Mouse (Mus musculus): ENCODE results near the gene Ceacam16. TPM values are rescaled to one million over a fixed set of nuclear protein-coding genes. Genes with fewer than 3 reads are reported as not detected.
A peak's percentile ranks its signal among the peaks of the same experiment; 100 is the strongest.

Ceacam16 gene
- polyA plus RNA-seq, 1 experiment from 2014 or later = not detected

- Histone ChIP-seq H3K27ac (ENCODE audit: low read depth, low read length) (no peak within 1 kb of the TSS), H3K9ac (ENCODE audit: low read depth, low read length) (0 out of 2 replicates have a peak within 1 kb of the TSS, but pooled peaks have one; percentile 19), H3K4me3 (ENCODE audit: low read depth, low read length) (peak within 1 kb of the TSS; percentile 20), H3K36me3 (ENCODE audit: control insufficient read depth, insufficient read depth, low read length) (no peaks in the 10 kb centered on the region), H3K4me1 (replicated peaks; ENCODE audit: control insufficient read depth, insufficient read depth, low read length) (no peaks in the 10 kb centered on the region), H3K4me2 (replicated peaks; ENCODE audit: low read depth, low read length) (peak within 1 kb of the TSS; percentile 49), H3K9me3 (ENCODE audit: control insufficient read depth, low read length) (no peaks in the 10 kb centered on the region), H3K27me3 (ENCODE audit: control insufficient read depth, insufficient read depth, low read length) (0 out of 2 replicates have a peak, but pooled peaks cover 5% of the 10 kb centered on the region)
- ATAC-seq (ENCODE audit: low FRiP score) = peak; percentile 81
- peak; percentile 56 for DNase-seq (ENCODE audit: low spot score)
- 4% methylated on average over 33 of the region's 33 CpGs for WGBS
Observed at GRCm38 (mm10) chr7:19851858-19852570, 9.1 kb downstream of the Ceacam16 start, which contains the start of gene Gm19345. Gene Gm19345 (plus strand): TSS chr7:19852003.

- H3K27ac ChIP-seq (ENCODE audit: low read depth, low read length) = no peak overlapping the region
- no peaks in the 10 kb centered on the region for H3K36me3 ChIP-seq (ENCODE audit: control insufficient read depth, insufficient read depth, low read length)
- no peak for ATAC-seq (ENCODE audit: low FRiP score)
- no peak overlapping the region for H3K4me2 ChIP-seq (replicated peaks; ENCODE audit: low read depth, low read length)
- 63% methylated on average over 15 of the region's 15 CpGs for WGBS
- H3K9ac ChIP-seq (ENCODE audit: low read depth, low read length) = no peak overlapping the region
- H3K27me3 ChIP-seq (ENCODE audit: control insufficient read depth, insufficient read depth, low read length) = peaks cover 15% of the 10 kb centered on the region
- H3K4me1 ChIP-seq (replicated peaks; ENCODE audit: control insufficient read depth, insufficient read depth, low read length) = no peaks in the 10 kb centered on the region
- H3K4me3 ChIP-seq (ENCODE audit: low read depth, low read length) = no peak overlapping the region
- no peak for DNase-seq (ENCODE audit: low spot score)
- H3K9me3 ChIP-seq (ENCODE audit: control insufficient read depth, low read length) = no peaks in the 10 kb centered on the region
Observed at GRCm38 (mm10) chr7:19844521-19845171, 16.5 kb downstream of the Ceacam16 start.

GRCm38 (mm10) chr7:19843561-19843960 lies 17.5 kb downstream of the Ceacam16 start:
- H3K4me2 ChIP-seq (replicated peaks; ENCODE audit: low read depth, low read length) = no peak overlapping the region
- no peak overlapping the region for H3K27ac ChIP-seq (ENCODE audit: low read depth, low read length)
- 4% methylated on average over 11 of the region's 11 CpGs for WGBS
- DNase-seq (ENCODE audit: low spot score) (peak; percentile 82), ATAC-seq (ENCODE audit: low FRiP score) (peak; percentile 70)
- H3K4me3 ChIP-seq (ENCODE audit: low read depth, low read length) = no peak overlapping the region
- peaks cover 15% of the 10 kb centered on the region for H3K27me3 ChIP-seq (ENCODE audit: control insufficient read depth, insufficient read depth, low read length)
- H3K9ac ChIP-seq (ENCODE audit: low read depth, low read length) = no peak overlapping the region
- no peaks in the 10 kb centered on the region for H3K4me1 ChIP-seq (replicated peaks; ENCODE audit: control insufficient read depth, insufficient read depth, low read length)
- H3K36me3 ChIP-seq (ENCODE audit: control insufficient read depth, insufficient read depth, low read length) = no peaks in the 10 kb centered on the region
- H3K9me3 ChIP-seq (ENCODE audit: control insufficient read depth, low read length) = no peaks in the 10 kb centered on the region

DNA sequence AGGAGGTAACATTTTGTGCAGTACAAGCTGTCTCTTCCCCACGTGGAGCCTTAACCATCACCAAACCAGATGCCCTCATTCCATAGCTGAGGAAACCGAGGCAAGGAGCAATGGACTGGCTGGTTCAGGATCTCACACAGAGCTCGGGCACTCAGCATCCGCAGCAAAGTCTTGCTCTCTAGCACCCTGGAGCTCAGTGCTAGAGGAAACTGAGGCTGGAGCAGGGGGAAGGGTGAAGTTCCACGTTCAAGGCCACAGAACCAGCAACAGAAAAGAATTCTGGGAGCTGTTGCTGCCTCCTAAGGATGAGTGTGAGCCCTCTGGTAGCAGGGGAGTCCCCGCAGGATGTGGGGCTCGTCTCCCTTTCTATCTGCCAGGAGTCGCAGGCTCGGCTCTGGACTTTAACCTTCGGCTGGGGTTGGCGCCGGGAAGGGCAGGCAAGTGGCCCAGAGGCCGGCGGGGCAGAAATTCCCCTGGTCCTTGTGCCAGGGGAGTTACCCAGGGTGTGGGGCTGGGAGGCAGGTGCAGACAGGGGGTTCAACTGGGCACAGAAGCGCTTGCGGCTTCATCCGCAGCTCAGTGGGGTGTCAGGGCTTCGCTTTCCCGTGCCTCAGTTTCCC lies 18.1 kb downstream of the Ceacam16 start:
- H3K9me3 ChIP-seq (ENCODE audit: control insufficient read depth, low read length) = no peaks in the 10 kb centered on the region
- ATAC-seq (ENCODE audit: low FRiP score) (peak; percentile 43; the same call in 1 of the 2 replicates), DNase-seq (ENCODE audit: low spot score) (no peak)
- H3K9ac ChIP-seq (ENCODE audit: low read depth, low read length) = no peak overlapping the region
- WGBS = 33% methylated on average over 19 of the region's 19 CpGs
- no peaks in the 10 kb centered on the region for H3K4me1 ChIP-seq (replicated peaks; ENCODE audit: control insufficient read depth, insufficient read depth, low read length)
- no peak overlapping the region for H3K27ac ChIP-seq (ENCODE audit: low read depth, low read length)
- H3K4me3 ChIP-seq (ENCODE audit: low read depth, low read length) = no peak overlapping the region
- no peak overlapping the region for H3K4me2 ChIP-seq (replicated peaks; ENCODE audit: low read depth, low read length)
- H3K36me3 ChIP-seq (ENCODE audit: control insufficient read depth, insufficient read depth, low read length) = no peaks in the 10 kb centered on the region
- peaks cover 15% of the 10 kb centered on the region for H3K27me3 ChIP-seq (ENCODE audit: control insufficient read depth, insufficient read depth, low read length)

- WGBS = 87% methylated on average over 21 of the region's 21 CpGs
- H3K36me3 ChIP-seq (ENCODE audit: control insufficient read depth, insufficient read depth, low read length) = no peaks in the 10 kb centered on the region
- H3K4me3 ChIP-seq (ENCODE audit: low read depth, low read length) = no peak overlapping the region
- H3K27ac ChIP-seq (ENCODE audit: low read depth, low read length) = no peak overlapping the region
- ATAC-seq (ENCODE audit: low FRiP score) (no peak), DNase-seq (ENCODE audit: low spot score) (no peak)
- peaks cover 13% of the 10 kb centered on the region for H3K27me3 ChIP-seq (ENCODE audit: control insufficient read depth, insufficient read depth, low read length)
- H3K4me2 ChIP-seq (replicated peaks; ENCODE audit: low read depth, low read length) = no peak overlapping the region
- no peaks in the 10 kb centered on the region for H3K9me3 ChIP-seq (ENCODE audit: control insufficient read depth, low read length)
- H3K9ac ChIP-seq (ENCODE audit: low read depth, low read length) = no peak overlapping the region
- no peaks in the 10 kb centered on the region for H3K4me1 ChIP-seq (replicated peaks; ENCODE audit: control insufficient read depth, insufficient read depth, low read length)
Observed at GRCm38 (mm10) chr7:19841686-19842413, 19.2 kb downstream of the Ceacam16 start.

DNA sequence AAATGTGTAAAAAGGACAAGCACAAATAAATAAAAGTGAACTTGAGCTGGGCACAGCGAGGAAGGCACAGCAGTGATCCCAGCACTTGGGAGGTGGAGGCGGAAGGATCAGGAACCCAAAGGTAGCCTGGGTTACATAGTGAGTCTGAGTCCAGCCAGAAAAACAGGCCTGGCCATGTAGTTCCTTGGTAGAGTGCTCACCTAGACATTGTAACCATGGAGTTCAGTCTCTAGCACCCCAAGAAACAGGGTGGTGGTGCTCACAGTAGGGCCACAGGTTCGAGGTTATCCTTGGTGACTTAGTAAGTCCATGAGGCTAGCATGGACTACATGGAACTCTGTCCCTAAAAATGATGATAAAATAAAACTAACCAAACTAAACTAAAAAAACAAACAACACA lies 20.2 kb downstream of the Ceacam16 start:
- Histone ChIP-seq H3K36me3 (ENCODE audit: control insufficient read depth, insufficient read depth, low read length) (no peaks in the 10 kb centered on the region), H3K9ac (ENCODE audit: low read depth, low read length) (no peak overlapping the region), H3K27ac (ENCODE audit: low read depth, low read length) (no peak overlapping the region), H3K4me2 (replicated peaks; ENCODE audit: low read depth, low read length) (no peak overlapping the region), H3K9me3 (ENCODE audit: control insufficient read depth, low read length) (no peaks in the 10 kb centered on the region), H3K4me3 (ENCODE audit: low read depth, low read length) (no peak overlapping the region), H3K27me3 (ENCODE audit: control insufficient read depth, insufficient read depth, low read length) (peaks cover 10% of the 10 kb centered on the region), H3K4me1 (replicated peaks; ENCODE audit: control insufficient read depth, insufficient read depth, low read length) (no peaks in the 10 kb centered on the region)
- 77% methylated on average over 3 of the region's 3 CpGs for WGBS
- DNase-seq (ENCODE audit: low spot score) (no peak), ATAC-seq (ENCODE audit: low FRiP score) (no peak)

GRCm38 (mm10) chr7:19840371-19840770 lies 20.7 kb downstream of the Ceacam16 start:
- H3K4me3 ChIP-seq (ENCODE audit: low read depth, low read length) = no peak overlapping the region
- no peak overlapping the region for H3K27ac ChIP-seq (ENCODE audit: low read depth, low read length)
- WGBS = 84% methylated on average over 4 of the region's 4 CpGs
- DNase-seq (ENCODE audit: low spot score) (no peak), ATAC-seq (ENCODE audit: low FRiP score) (no peak)
- no peaks in the 10 kb centered on the region for H3K4me1 ChIP-seq (replicated peaks; ENCODE audit: control insufficient read depth, insufficient read depth, low read length)
- H3K36me3 ChIP-seq (ENCODE audit: control insufficient read depth, insufficient read depth, low read length) = no peaks in the 10 kb centered on the region
- no peaks in the 10 kb centered on the region for H3K9me3 ChIP-seq (ENCODE audit: control insufficient read depth, low read length)
- H3K9ac ChIP-seq (ENCODE audit: low read depth, low read length) = no peak overlapping the region
- H3K4me2 ChIP-seq (replicated peaks; ENCODE audit: low read depth, low read length) = no peak overlapping the region
- H3K27me3 ChIP-seq (ENCODE audit: control insufficient read depth, insufficient read depth, low read length) = peaks cover 10% of the 10 kb centered on the region

DNA sequence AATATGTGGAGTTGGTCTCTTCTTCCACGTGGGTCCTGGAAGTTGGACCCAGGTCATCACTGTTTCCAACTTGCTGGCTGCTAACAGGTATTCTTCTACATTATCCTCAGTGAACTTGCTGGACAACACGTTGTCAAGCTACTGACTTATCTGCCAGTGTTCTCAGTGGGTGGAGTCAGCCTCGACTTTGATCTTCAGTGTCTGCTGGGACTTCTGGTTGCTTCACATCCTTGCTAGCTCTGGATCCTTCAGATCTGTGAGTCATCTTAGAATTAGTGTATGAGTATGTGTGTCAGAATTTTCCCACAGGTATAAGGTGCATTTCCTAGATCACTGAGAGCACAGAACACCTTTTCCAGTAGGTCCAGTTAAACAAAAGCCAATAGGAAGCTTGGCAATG lies 24.3 kb downstream of the Ceacam16 start:
- 65% methylated on average over 3 of the region's 3 CpGs for WGBS
- no peak overlapping the region for H3K4me2 ChIP-seq (replicated peaks; ENCODE audit: low read depth, low read length)
- H3K27ac ChIP-seq (ENCODE audit: low read depth, low read length) = no peak overlapping the region
- no peaks in the 10 kb centered on the region for H3K9me3 ChIP-seq (ENCODE audit: control insufficient read depth, low read length)
- no peak overlapping the region for H3K9ac ChIP-seq (ENCODE audit: low read depth, low read length)
- no peaks in the 10 kb centered on the region for H3K4me1 ChIP-seq (replicated peaks; ENCODE audit: control insufficient read depth, insufficient read depth, low read length)
- H3K36me3 ChIP-seq (ENCODE audit: control insufficient read depth, insufficient read depth, low read length) = no peaks in the 10 kb centered on the region
- DNase-seq (ENCODE audit: low spot score) (no peak), ATAC-seq (ENCODE audit: low FRiP score) (no peak)
- H3K27me3 ChIP-seq (ENCODE audit: control insufficient read depth, insufficient read depth, low read length) = no peaks in the 10 kb centered on the region
- no peak overlapping the region for H3K4me3 ChIP-seq (ENCODE audit: low read depth, low read length)

All from hindbrain, embryonic 11.5 days (tissue).